In the genomic region with DNA sequence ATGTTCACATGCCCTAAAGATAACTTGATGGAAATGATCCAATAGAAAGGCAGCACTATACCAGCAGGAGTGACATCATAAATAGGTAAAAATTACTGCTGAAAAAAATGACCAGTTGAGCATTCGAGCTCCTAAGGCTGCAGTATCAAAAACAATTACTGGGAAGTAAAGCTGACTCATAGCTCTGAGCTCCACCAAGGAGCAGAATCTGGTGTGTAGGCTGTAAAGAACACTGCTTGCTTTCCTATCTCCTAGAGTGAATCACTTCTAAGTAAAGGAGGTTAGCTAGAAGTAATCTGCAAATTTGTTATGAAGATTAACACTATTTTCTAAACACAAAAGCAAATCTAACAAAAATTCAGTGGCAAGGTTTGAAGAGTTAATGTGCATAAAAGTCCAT, we compare ENCODE assay signal across 13 mouse cellular contexts.
"Had no signal": no experiment of that assay in that cellular context is flagged by ENCODE, and none has a peak within 500 bp of the region (broad histone marks: within the 10 kb centered on the region; RNA-seq: fewer than 3 reads in every experiment).

No protein-coding gene starts in this region.

- DNase-seq: kidney, adult 11 months; kidney, adult 8-10 months; kidney, postnatal 10 days; kidney, postnatal 36 days; left cerebral cortex, postnatal 4 days; liver, postnatal 0 days; lung, embryonic 14.5 days; right cerebral cortex, postnatal 25 days; spleen, adult 18-20 months; thymus, adult 18-20 months; thymus, postnatal 36 days had no signal

- ATAC-seq: liver, postnatal 0 days; lung, postnatal 0 days; midbrain, embryonic 15.5 days had no signal
